Mouse (Mus musculus) lung, embryonic 14.5 days (tissue): Measurements from ENCODE around the gene Sbf2. TPM values are rescaled to one million over a fixed set of nuclear protein-coding genes. Genes with fewer than 3 reads are reported as not detected.

ENCODE experiments used
- ATAC-seq: fragments of 200-750 bp; cut with Nextera tagmentation; 2 replicates; pipeline ENCODE4 v1.8.0; 2017; ENCODE audit warnings: mild to moderate bottlenecking, moderate TSS enrichment, moderate library complexity; ENCODE audit not compliant: insufficient read depth
- DNase-seq: peaks from one replicate; pipeline ENCODE4 v3.0.0-alpha.2; 2015
- H3K27ac ChIP-seq: fragments of 300-500 bp; sonication (generic); 2 replicates; pipeline ENCODE4 v1.5.1; 2014; ENCODE audit warnings: low read depth, mild to moderate bottlenecking, moderate library complexity
- H3K27me3 ChIP-seq: fragments of 300-500 bp; sonication (generic); 2 replicates; pipeline ENCODE4 v1.6.1; 2014; ENCODE audit warnings: low read length, control low read depth; ENCODE audit not compliant: insufficient read depth
- H3K36me3 ChIP-seq: fragments of 300-500 bp; sonication (generic); 2 replicates; pipeline ENCODE4 v1.6.1; 2014; ENCODE audit warnings: control low read depth; ENCODE audit not compliant: insufficient read depth
- H3K4me1 ChIP-seq: fragments of 300-500 bp; sonication (generic); 2 replicates; pipeline ENCODE4 v1.6.1; 2014; ENCODE audit warnings: antibody characterized with exemption, control low read depth; ENCODE audit not compliant: insufficient read depth
- H3K4me2 ChIP-seq: fragments of 300-500 bp; sonication (generic); 2 replicates; pipeline ENCODE4 v1.6.1; 2014; ENCODE audit warnings: mild to moderate bottlenecking
- H3K4me3 ChIP-seq: fragments of 300-500 bp; sonication (generic); 2 replicates; pipeline ENCODE4 v1.5.1; 2014; ENCODE audit warnings: low read depth, low read length
- H3K9ac ChIP-seq: fragments of 300-500 bp; sonication (generic); 2 replicates; pipeline ENCODE4 v1.6.1; 2014
- H3K9me3 ChIP-seq: fragments of 300-500 bp; sonication (generic); 2 replicates; pipeline ENCODE4 v1.6.1; 2016; ENCODE audit warnings: low read depth, low read length, control low read depth
- CTCF ChIP-seq: IDR thresholded peaks from 2 replicates; pipeline ENCODE4 v1.5.1; 2016; ENCODE audit warnings: antibody characterized with exemption, low read depth
- whole genome bisulfite sequencing: fragments of 180-500 bp; shearing (Covaris S2); extraction: QIAGEN DNeasy Blood & Tissue Kit; methylation state at CpG from one replicate; pipeline ENCODE4 v1.1.7; 2014; 5-methylcytosine and 5-hydroxymethylcytosine counted together
- polyA plus RNA-seq: library from polyadenylated mRNA; unstranded; fragments of >200 nt; fragmentation: Nextera tagmentation; extraction: Ambion mirVana; gene quantifications from 2 replicates; pipeline ENCODE4 v1.2.1, GENCODE M21; 2014

Gene Sbf2
- polyA plus RNA-seq, 1 experiment from 2014 or later = 45.4 TPM

- Histone ChIP-seq H3K27ac (no peak overlapping the region), H3K4me3 (peak overlapping the region; percentile 50), H3K9me3 (no peaks in the 10 kb centered on the region), H3K27me3 (peaks cover 43% of the 10 kb centered on the region), H3K9ac (peak overlapping the region; percentile 65), H3K4me1 (peaks cover 32% of the 10 kb centered on the region; the same call in 1 of the 2 replicates), H3K4me2 (peak overlapping the region; percentile 95), H3K36me3 (no peaks in the 10 kb centered on the region)
- WGBS = 2% methylated on average over 33 of the region's 33 CpGs
- peak; percentile 59 for TF ChIP-seq CTCF
- ATAC-seq (0 out of 2 replicates have a peak, but pooled peaks have one; percentile 41), DNase-seq (peak; percentile 74)
These were observed 14.1 kb upstream of the Sbf2 start for GRCm38 (mm10) chr7:110628611-110629354.

- Histone ChIP-seq H3K4me1 (peaks cover 32% of the 10 kb centered on the region; the same call in 1 of the 2 replicates), H3K4me2 (peak overlapping the region; percentile 95), H3K4me3 (peak overlapping the region; percentile 50), H3K27me3 (peaks cover 43% of the 10 kb centered on the region), H3K36me3 (no peaks in the 10 kb centered on the region), H3K27ac (no peak overlapping the region), H3K9ac (peak overlapping the region; percentile 65), H3K9me3 (no peaks in the 10 kb centered on the region)
- no peak for ATAC-seq
- 2% methylated on average over 11 of the region's 11 CpGs for WGBS
- no peak for TF ChIP-seq CTCF
- peak; percentile 10 for DNase-seq
These were observed 13.5 kb upstream of the Sbf2 start for GRCm38 (mm10) chr7:110628273-110628600.

- WGBS = under 1% methylated on average over 30 of the region's 30 CpGs
- DNase-seq (peak; percentile 91), ATAC-seq (peak; percentile 48)
- TF ChIP-seq CTCF = no peak
- Histone ChIP-seq H3K27me3 (peaks cover 43% of the 10 kb centered on the region), H3K9me3 (no peaks in the 10 kb centered on the region), H3K4me3 (peak within 1 kb of the TSS; percentile 50), H3K36me3 (no peaks in the 10 kb centered on the region), H3K4me1 (peaks cover 32% of the 10 kb centered on the region; the same call in 1 of the 2 replicates), H3K4me2 (peak within 1 kb of the TSS; percentile 95), H3K27ac (no peak within 1 kb of the TSS), H3K9ac (peak within 1 kb of the TSS; percentile 65)
These were observed 13.0 kb upstream of the Sbf2 start, which contains the start of gene Adm for GRCm38 (mm10) chr7:110627486-110628272. Adm (plus strand) TSS chr7:110627661.

GRCm38 (mm10) chr7:110627099-110627482 lies 12.4 kb upstream of the Sbf2 start:
- no peaks in the 10 kb centered on the region for H3K9me3 ChIP-seq
- DNase-seq (peak; percentile 39), ATAC-seq (peak; percentile 1; the same call in 1 of the 2 replicates)
- H3K9ac ChIP-seq = no peak overlapping the region
- H3K27me3 ChIP-seq = peaks cover 43% of the 10 kb centered on the region
- peaks cover 32% of the 10 kb centered on the region; the same call in 1 of the 2 replicates for H3K4me1 ChIP-seq
- peak overlapping the region; percentile 50 for H3K4me3 ChIP-seq
- peak overlapping the region; percentile 95 for H3K4me2 ChIP-seq
- TF ChIP-seq CTCF = peak; percentile 51
- H3K36me3 ChIP-seq = no peaks in the 10 kb centered on the region
- WGBS = 1% methylated on average over 12 of the region's 12 CpGs
- H3K27ac ChIP-seq = no peak overlapping the region

GRCm38 (mm10) chr7:110626186-110627098 lies 11.7 kb upstream of the Sbf2 start:
- ATAC-seq = no peak
- Histone ChIP-seq H3K27ac (no peak overlapping the region), H3K9me3 (no peaks in the 10 kb centered on the region), H3K4me1 (peaks cover 32% of the 10 kb centered on the region; the same call in 1 of the 2 replicates), H3K9ac (no peak overlapping the region), H3K4me3 (peak overlapping the region; percentile 50), H3K36me3 (no peaks in the 10 kb centered on the region), H3K27me3 (peaks cover 43% of the 10 kb centered on the region), H3K4me2 (peak overlapping the region; percentile 95)
- DNase-seq = peak; percentile 28
- TF ChIP-seq CTCF = no peak
- WGBS = 4% methylated on average over 28 of the region's 28 CpGs

- Histone ChIP-seq H3K4me1 (peaks cover 26% of the 10 kb centered on the region; the same call in 1 of the 2 replicates), H3K27me3 (peaks cover 39% of the 10 kb centered on the region)
These were observed 10.8 kb upstream of the Sbf2 start for GRCm38 (mm10) chr7:110625489-110625888.

More at GRCm38 (mm10) chr7:110625489-110625888, 10.8 kb upstream of the Sbf2 start:
- 60% methylated on average over 10 of the region's 10 CpGs for WGBS
- peak overlapping the region; percentile 95; the same call in 1 of the 2 replicates for H3K4me2 ChIP-seq
- ATAC-seq = no peak
- H3K9ac ChIP-seq = no peak overlapping the region
- no peaks in the 10 kb centered on the region for H3K36me3 ChIP-seq
- H3K27ac ChIP-seq = no peak overlapping the region
- DNase-seq = no peak
- no peaks in the 10 kb centered on the region for H3K9me3 ChIP-seq
- H3K4me3 ChIP-seq = no peak overlapping the region
- TF ChIP-seq CTCF = no peak
